Comparison of ENCODE assay signal across 15 mouse cellular contexts in genomic region chr7:84587101-84587783, GRCm38 (mm10). TPM values are rescaled to one million over a fixed set of nuclear protein-coding genes. Genes with fewer than 3 reads are reported as not detected.
DNase-seq lines count a peak whose midpoint lies in the region; ATAC-seq and TF ChIP-seq lines count a peak whose summit lies in the region.
"Had no signal": no experiment of that assay in that cellular context is flagged by ENCODE, and none has a peak within 500 bp of the region (broad histone marks: within the 10 kb centered on the region; RNA-seq: fewer than 3 reads in every experiment).

No protein-coding gene starts in this region.

- ATAC-seq in hindbrain, embryonic 11.5 days (ENCODE audit: low FRiP score), result peak; percentile 36; the same call in 1 of the 2 replicates
- ATAC-seq in hindbrain, postnatal 0 days, result no peak
- peak; percentile 90 for ATAC-seq in erythroblast, adult 5-6 weeks (replicated peaks; ENCODE audit: low FRiP score, poor library complexity, severe bottlenecking)
- ATAC-seq in liver, postnatal 0 days, result peak; percentile 79

- no peak overlapping the region for H3K9ac ChIP-seq in hindbrain, embryonic 11.5 days (ENCODE audit: low read depth, low read length)
- no peak overlapping the region for H3K9ac ChIP-seq in hindbrain, postnatal 0 days (replicated peaks; ENCODE audit: low read length)
- no peak overlapping the region for H3K9ac ChIP-seq in MEL (ENCODE audit: control insufficient read depth, low read depth, low read length, poor library complexity, severe bottlenecking)
- H3K9ac ChIP-seq in liver, postnatal 0 days (replicated peaks), result no peak overlapping the region
- H3K9ac ChIP-seq: embryonic facial prominence, embryonic 12.5 days; limb, embryonic 15.5 days had no signal

- no peak overlapping the region for H3K27ac ChIP-seq in hindbrain, embryonic 11.5 days (ENCODE audit: low read depth, low read length)
- no peak overlapping the region for H3K27ac ChIP-seq in hindbrain, postnatal 0 days
- H3K27ac ChIP-seq in MEL (ENCODE audit: control insufficient read depth, low read depth, low read length), result no peak overlapping the region
- H3K27ac ChIP-seq in liver, postnatal 0 days (ENCODE audit: low read depth), result no peak overlapping the region
- H3K27ac ChIP-seq in thymus, adult 2 months (ENCODE audit: control insufficient read depth, insufficient read depth, low read length), result no peak overlapping the region
- H3K27ac ChIP-seq: embryonic facial prominence, embryonic 12.5 days; limb, embryonic 15.5 days; midbrain, embryonic 10.5 days had no signal

- H3K36me3 ChIP-seq in hindbrain, embryonic 11.5 days (ENCODE audit: control insufficient read depth, insufficient read depth, low read length), result no peaks in the 10 kb centered on the region
- no peaks in the 10 kb centered on the region for H3K36me3 ChIP-seq in hindbrain, postnatal 0 days (ENCODE audit: insufficient read depth, low read length)
- peaks cover 0 to 4% of the 10 kb centered on the region in 2 experiments; a peak in 2 of 4 replicates for H3K36me3 ChIP-seq in MEL (ENCODE audit: control insufficient read depth in 1 of 2, insufficient read depth in 2 of 2, low read length in 2 of 2)
- H3K36me3 ChIP-seq in liver, postnatal 0 days (replicated peaks; ENCODE audit: insufficient read depth, low read length), result peaks cover 19% of the 10 kb centered on the region
- no peaks in the 10 kb centered on the region for H3K36me3 ChIP-seq in thymus, adult 2 months (ENCODE audit: control insufficient read depth, insufficient read depth, low read length)
- H3K36me3 ChIP-seq: embryonic facial prominence, embryonic 12.5 days; limb, embryonic 15.5 days; midbrain, embryonic 10.5 days had no signal

- H3K4me3 ChIP-seq in hindbrain, embryonic 11.5 days (ENCODE audit: low read depth, low read length), result no peak overlapping the region
- H3K4me3 ChIP-seq in hindbrain, postnatal 0 days (ENCODE audit: low read length), result no peak overlapping the region
- H3K4me3 ChIP-seq in MEL (ENCODE audit: control insufficient read depth in 1 of 2, insufficient read depth in 1 of 2, low read depth in 2 of 2, low read length in 2 of 2), result no peak overlapping the region
- H3K4me3 ChIP-seq in liver, postnatal 0 days (ENCODE audit: low read depth, low read length), result no peak overlapping the region
- no peak overlapping the region for H3K4me3 ChIP-seq in thymus, adult 2 months (ENCODE audit: control insufficient read depth, insufficient read depth, low read length)
- H3K4me3 ChIP-seq: embryonic facial prominence, embryonic 12.5 days; limb, embryonic 15.5 days; midbrain, embryonic 10.5 days had no signal

- H3K27me3 ChIP-seq in hindbrain, embryonic 11.5 days (ENCODE audit: control insufficient read depth, insufficient read depth, low read length), result no peaks in the 10 kb centered on the region
- no peaks in the 10 kb centered on the region for H3K27me3 ChIP-seq in hindbrain, postnatal 0 days (ENCODE audit: insufficient read depth, low read length)
- no peaks in the 10 kb centered on the region; a peak in 1 of 4 replicates for H3K27me3 ChIP-seq in MEL (ENCODE audit: control insufficient read depth in 1 of 2, insufficient read depth in 2 of 2, low read length in 2 of 2)
- no peaks in the 10 kb centered on the region for H3K27me3 ChIP-seq in liver, postnatal 0 days (ENCODE audit: insufficient read depth, low read length)
- no peaks in the 10 kb centered on the region for H3K27me3 ChIP-seq in thymus, adult 2 months (ENCODE audit: control insufficient read depth, insufficient read depth, low read length)
- H3K27me3 ChIP-seq: CH12.LX; embryonic facial prominence, embryonic 12.5 days; limb, embryonic 15.5 days had no signal

- TF ChIP-seq POLR2A in MEL (IDR thresholded peaks at IDR 0.05; ENCODE audit: control insufficient read depth in 1 of 2, insufficient read depth in 1 of 2, low read depth in 1 of 2, low read length in 2 of 2, poor library complexity in 1 of 2), result no peak
- no peak for TF ChIP-seq POLR2A in thymus, adult 2 months (IDR thresholded peaks at IDR 0.05; ENCODE audit: control insufficient read depth, extremely low read depth, insufficient read depth, low read length, poor library complexity)

- no peak for DNase-seq in hindbrain, embryonic 11.5 days (ENCODE audit: low spot score)
- no peak for DNase-seq in hindbrain, postnatal 0 days (ENCODE audit: low spot score)
- peak; percentile 43 for DNase-seq in MEL (ENCODE audit: low read depth, low spot score)
- no peak for DNase-seq in liver, postnatal 0 days
- DNase-seq in thymus, adult 2 months, result no peak
- no peak for DNase-seq in right cerebral cortex, adult 18-20 months
- DNase-seq: cerebellum, adult 8-10 months; heart, postnatal 4 days; kidney, adult 9 months; thymus, adult 18-20 months had no signal

- TF ChIP-seq EP300 in MEL (IDR thresholded peaks at IDR 0.05; ENCODE audit: low read depth in 1 of 2, low read length in 2 of 2), result peak in 1 of 2 experiments; percentile 65; a peak in 2 of 4 replicates
- peak; percentile 95 for TF ChIP-seq EP300 in liver, postnatal 0 days (IDR thresholded peaks at IDR 0.05; ENCODE audit: low read depth)

- no peaks in the 10 kb centered on the region for H3K9me3 ChIP-seq in hindbrain, embryonic 11.5 days (ENCODE audit: control insufficient read depth, low read length)
- H3K9me3 ChIP-seq in hindbrain, postnatal 0 days (ENCODE audit: low read length), result no peaks in the 10 kb centered on the region
- no peaks in the 10 kb centered on the region for H3K9me3 ChIP-seq in MEL (replicated peaks; ENCODE audit: insufficient read depth, low read length)
- H3K9me3 ChIP-seq in liver, postnatal 0 days (ENCODE audit: low read length), result no peaks in the 10 kb centered on the region
- H3K9me3 ChIP-seq: embryonic facial prominence, embryonic 12.5 days; limb, embryonic 15.5 days; midbrain, embryonic 10.5 days had no signal

- H3K79me2 ChIP-seq in MEL (ENCODE audit: control insufficient read depth, insufficient read depth, low read length, poor library complexity), result no peaks in the 10 kb centered on the region

- TF ChIP-seq RAD21 in MEL (IDR thresholded peaks at IDR 0.05; ENCODE audit: low read depth, low read length), result no peak

- TF ChIP-seq CTCF in hindbrain, postnatal 0 days (IDR thresholded peaks at IDR 0.05; ENCODE audit: low read depth), result no peak
- TF ChIP-seq CTCF in MEL (IDR thresholded peaks at IDR 0.05 in 2 of 3, conservative IDR thresholded peaks at IDR 0.05 in 1 of 3; ENCODE audit: control insufficient read depth in 1 of 3, insufficient read depth in 1 of 3, low read depth in 2 of 3, low read length in 3 of 3, poor library complexity in 1 of 3, severe bottlenecking in 1 of 3), result no peak
- no peak for TF ChIP-seq CTCF in liver, postnatal 0 days (IDR thresholded peaks at IDR 0.05; ENCODE audit: low read depth)
- TF ChIP-seq CTCF in thymus, adult 2 months (IDR thresholded peaks at IDR 0.05; ENCODE audit: borderline replicate concordance, control insufficient read depth, extremely low read depth, insufficient read depth, low read length, poor library complexity), result no peak

- H3K4me2 ChIP-seq in hindbrain, embryonic 11.5 days (replicated peaks; ENCODE audit: low read depth, low read length), result no peak overlapping the region
- no peak overlapping the region for H3K4me2 ChIP-seq in hindbrain, postnatal 0 days (ENCODE audit: low read depth, low read length)
- peak overlapping the region; percentile 41 for H3K4me2 ChIP-seq in liver, postnatal 0 days (ENCODE audit: low read depth, low read length)
- H3K4me2 ChIP-seq: embryonic facial prominence, embryonic 12.5 days; limb, embryonic 15.5 days had no signal

- 88% methylated on average over 5 of the region's 5 CpGs for WGBS in hindbrain, embryonic 11.5 days
- 83% methylated on average over 5 of the region's 5 CpGs for WGBS in hindbrain, postnatal 0 days
- WGBS in liver, postnatal 0 days (ENCODE audit: insufficient replicate concordance), result 67% methylated on average over 5 of the region's 5 CpGs
- 95% methylated on average over 5 of the region's 5 CpGs for WGBS in thymus, adult 2 months

- H3K4me1 ChIP-seq in hindbrain, embryonic 11.5 days (replicated peaks; ENCODE audit: control insufficient read depth, insufficient read depth, low read length), result no peaks in the 10 kb centered on the region
- H3K4me1 ChIP-seq in hindbrain, postnatal 0 days (ENCODE audit: insufficient read depth, low read length), result no peaks in the 10 kb centered on the region
- peaks cover 0 to 9% of the 10 kb centered on the region in 2 experiments; a peak in 3 of 4 replicates for H3K4me1 ChIP-seq in MEL (ENCODE audit: control insufficient read depth in 1 of 2, insufficient read depth in 2 of 2, low read length in 2 of 2)
- H3K4me1 ChIP-seq in liver, postnatal 0 days (ENCODE audit: insufficient read depth), result peaks cover 19% of the 10 kb centered on the region
- no peaks in the 10 kb centered on the region for H3K4me1 ChIP-seq in thymus, adult 2 months (replicated peaks; ENCODE audit: control insufficient read depth, insufficient read depth, low read length)
- H3K4me1 ChIP-seq: embryonic facial prominence, embryonic 12.5 days; limb, embryonic 15.5 days had no signal

TF ChIP-seq in MEL, 35 proteins besides CTCF, POLR2A, EP300 and RAD21 (continues in another document):
- peak; percentile 68 for TF ChIP-seq GATA1 (IDR thresholded peaks at IDR 0.05; ENCODE audit: low read depth, low read length)

RNA-seq across cellular contexts. Expression of gene Fah, which starts 19.3 kb away (rescaled TPM):
- polyA plus RNA-seq in hindbrain, embryonic 11.5 days (2014; fragmentation: Nextera tagmentation; extraction: Ambion mirVana), result 3.5 and 4.0 TPM in 2 replicates
- total RNA-seq in hindbrain, postnatal 0 days (2014; rRNA removed), result 17.6 and 20.8 TPM in 2 replicates
- 14.3 and 14.9 TPM in 2 replicates for polyA plus RNA-seq in hindbrain, postnatal 0 days (2015; fragmentation: Nextera tagmentation; extraction: Ambion mirVana)
- total RNA-seq in MEL (2012; rRNA removed), result not detected in 2 replicates
- polyA plus RNA-seq in MEL (2012; ENCODE audit: insufficient read depth in 1 of 2, insufficient read length in 2 of 2, low read depth in 1 of 2, low replicate concordance in 2 of 2, missing spikeins in 1 of 2), result not detected
- total RNA-seq in erythroblast, adult 5-6 weeks (2015; ENCODE audit: low replicate concordance), result not detected in 2 replicates
- 3.1 TPM in 1 of 2 replicates, not detected in the other for total RNA-seq in erythroblast, adult 5-6 weeks (2017; ENCODE audit: low replicate concordance)
- 265 and 296 TPM in 2 replicates for polyA plus RNA-seq in liver, postnatal 0 days (2015; fragmentation: Nextera tagmentation; extraction: Ambion mirVana)
- 17.5 and 19.5 TPM in 2 replicates for polyA plus RNA-seq in thymus, adult 2 months (2012; rRNA removed)

RNA-seq across cellular contexts. Expression of gene Gm2115, which starts 58.5 kb away (rescaled TPM):
- polyA plus RNA-seq in hindbrain, embryonic 11.5 days (2014; fragmentation: Nextera tagmentation; extraction: Ambion mirVana), result 0.06 and 0.36 TPM in 2 replicates
- 1.9 and 3.6 TPM in 2 replicates for total RNA-seq in hindbrain, postnatal 0 days (2014; rRNA removed)
- 1.7 TPM in 2 replicates for polyA plus RNA-seq in hindbrain, postnatal 0 days (2015; fragmentation: Nextera tagmentation; extraction: Ambion mirVana)
- not detected in 2 replicates for total RNA-seq in MEL (2012; rRNA removed)
- not detected for polyA plus RNA-seq in MEL (2012; ENCODE audit: insufficient read depth in 1 of 2, insufficient read length in 2 of 2, low read depth in 1 of 2, low replicate concordance in 2 of 2, missing spikeins in 1 of 2)
- total RNA-seq in erythroblast, adult 5-6 weeks (2015; ENCODE audit: low replicate concordance), result not detected in 2 replicates
- total RNA-seq in erythroblast, adult 5-6 weeks (2017; ENCODE audit: low replicate concordance), result 0.43 TPM in 1 of 2 replicates, not detected in the other
- polyA plus RNA-seq in liver, postnatal 0 days (2015; fragmentation: Nextera tagmentation; extraction: Ambion mirVana), result 0.04 and 0.23 TPM in 2 replicates
- 0.08 and 0.11 TPM in 2 replicates for polyA plus RNA-seq in thymus, adult 2 months (2012; rRNA removed)

Comparison
In these comparisons a context has a peak if more than half of its experiments do, and no peak if none do; other contexts are left out.
1. RNA of gene Fah, which starts 19.3 kb away (polyA plus RNA-seq): 265 to 296 TPM in liver, postnatal 0 days; 17.5 to 19.5 TPM in thymus, adult 2 months, 14.3 to 14.9 TPM in hindbrain, postnatal 0 days, 3.5 to 4.0 TPM in hindbrain, embryonic 11.5 days and not detected in MEL; every median in the first group is over 10 times any median in the second.